Mouse (Mus musculus) hindbrain, embryonic 15.5 days (tissue): ENCODE results near the gene Ccdc159. TPM values are rescaled to one million over a fixed set of nuclear protein-coding genes. Genes with fewer than 3 reads are reported as not detected.
A peak's percentile ranks its signal among the peaks of the same experiment; 100 is the strongest.

ENCODE experiments used
- ATAC-seq: fragments of 200-750 bp; cut with Nextera tagmentation; 2 replicates; pipeline ENCODE4 v1.8.0; 2017; ENCODE audit warnings: low read depth, moderate number of reproducible peaks, moderate TSS enrichment; ENCODE audit not compliant: low FRiP score
- H3K27ac ChIP-seq: fragments of 300-500 bp; sonication (generic); replicated peaks from 2 replicates; pipeline ENCODE4 v1.5.1; 2015; ENCODE audit warnings: mild to moderate bottlenecking, inconsistent platforms
- H3K27me3 ChIP-seq: fragments of 300-500 bp; sonication (generic); 2 replicates; pipeline ENCODE4 v1.6.1; 2015; ENCODE audit warnings: control low read depth, inconsistent platforms
- H3K36me3 ChIP-seq: fragments of 300-500 bp; sonication (generic); 2 replicates; pipeline ENCODE4 v1.6.1; 2015; ENCODE audit warnings: control low read depth, inconsistent platforms
- H3K4me1 ChIP-seq: fragments of 300-500 bp; sonication (generic); replicated peaks from 2 replicates; pipeline ENCODE4 v1.6.1; 2015; ENCODE audit warnings: control low read depth, inconsistent platforms
- H3K4me2 ChIP-seq: fragments of 300-500 bp; sonication (generic); 2 replicates; pipeline ENCODE4 v1.6.1; 2015; ENCODE audit warnings: moderate library complexity, mild to moderate bottlenecking, inconsistent platforms
- H3K4me3 ChIP-seq: fragments of 300-500 bp; sonication (generic); 2 replicates; pipeline ENCODE4 v1.5.1; 2015; ENCODE audit warnings: mild to moderate bottlenecking, inconsistent platforms
- H3K9ac ChIP-seq: fragments of 300-500 bp; sonication (generic); 2 replicates; pipeline ENCODE4 v1.6.1; 2015; ENCODE audit warnings: inconsistent platforms
- H3K9me3 ChIP-seq: fragments of 300-500 bp; sonication (generic); 2 replicates; pipeline ENCODE4 v1.6.1; 2016; ENCODE audit warnings: control low read depth, inconsistent platforms
- WGBS: fragments of 180-500 bp; shearing (Covaris S2); methylation state at CpG from one replicate; pipeline ENCODE4 v1.1.7; 2015; 5-methylcytosine and 5-hydroxymethylcytosine counted together
- polyA plus RNA-seq: library from polyadenylated mRNA; unstranded; fragments of >200 nt; fragmentation: Nextera tagmentation; extraction: Ambion mirVana; gene quantifications from 2 replicates; pipeline ENCODE4 v1.2.1, GENCODE M21; 2015

The Ccdc159 gene
- polyA plus RNA-seq, 1 experiment from 2014 or later: 8.5 TPM

DNA sequence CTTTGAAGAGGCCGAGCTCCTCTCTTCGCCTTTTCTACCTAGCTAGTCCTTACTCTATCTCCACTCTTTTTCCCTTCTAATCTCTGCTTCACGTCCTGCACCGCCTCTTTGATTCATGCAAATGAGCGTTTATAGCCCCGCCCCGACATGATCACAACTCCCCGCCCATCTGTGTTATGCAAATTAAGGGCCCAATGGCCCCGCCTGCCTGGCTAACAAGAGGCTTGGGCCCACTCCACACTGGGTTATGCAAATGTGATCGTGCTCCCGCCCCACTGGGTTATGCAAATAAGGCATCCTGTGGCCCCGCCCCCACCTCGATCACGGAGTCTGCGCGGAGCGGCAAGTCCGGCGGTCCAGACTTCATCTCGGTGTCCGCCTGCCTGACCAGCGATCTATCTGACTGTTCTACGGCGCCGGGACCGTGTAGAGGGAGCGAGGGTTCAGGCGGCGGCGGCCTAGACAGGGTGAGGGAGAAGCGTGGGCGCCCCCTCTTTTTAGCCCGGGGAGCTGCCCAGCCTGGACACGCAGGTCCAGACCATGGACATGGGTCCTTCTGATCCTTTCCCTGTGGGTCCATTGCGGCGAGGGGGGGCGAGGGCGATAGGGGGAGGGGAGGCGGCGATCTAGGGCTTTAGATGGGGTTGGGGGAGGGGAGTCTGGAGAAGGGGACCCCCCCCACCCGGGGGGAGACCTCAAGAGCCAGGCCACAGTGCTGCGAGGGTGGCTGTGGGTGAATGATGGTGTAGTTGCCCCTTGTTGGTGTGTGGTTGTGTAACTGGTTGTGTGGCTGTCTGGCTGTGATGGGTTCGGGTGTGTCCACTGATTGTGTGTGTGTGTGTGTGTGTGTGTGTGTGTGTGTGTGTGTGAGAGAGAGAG is 9.7 kb downstream of the Ccdc159 start, which contains the start of gene Plppr2:
Gene Plppr2 (plus strand): TSS at position 342 of the 879 bp plus-strand sequence.
- H3K4me2 ChIP-seq: peak within 1 kb of the TSS; percentile 64
- peak; percentile 96 for ATAC-seq
- no peaks in the 10 kb centered on the region for H3K9me3 ChIP-seq
- H3K36me3 ChIP-seq: no peaks in the 10 kb centered on the region; the same call in 1 of the 2 replicates
- H3K4me1 ChIP-seq: peaks cover 27% of the 10 kb centered on the region
- WGBS: under 1% methylated on average over 42 of the region's 43 CpGs
- peak within 1 kb of the TSS; percentile 59 for H3K4me3 ChIP-seq
- peak within 1 kb of the TSS; percentile 86 for H3K27ac ChIP-seq
- no peaks in the 10 kb centered on the region for H3K27me3 ChIP-seq
- peak within 1 kb of the TSS; percentile 67 for H3K9ac ChIP-seq

DNA sequence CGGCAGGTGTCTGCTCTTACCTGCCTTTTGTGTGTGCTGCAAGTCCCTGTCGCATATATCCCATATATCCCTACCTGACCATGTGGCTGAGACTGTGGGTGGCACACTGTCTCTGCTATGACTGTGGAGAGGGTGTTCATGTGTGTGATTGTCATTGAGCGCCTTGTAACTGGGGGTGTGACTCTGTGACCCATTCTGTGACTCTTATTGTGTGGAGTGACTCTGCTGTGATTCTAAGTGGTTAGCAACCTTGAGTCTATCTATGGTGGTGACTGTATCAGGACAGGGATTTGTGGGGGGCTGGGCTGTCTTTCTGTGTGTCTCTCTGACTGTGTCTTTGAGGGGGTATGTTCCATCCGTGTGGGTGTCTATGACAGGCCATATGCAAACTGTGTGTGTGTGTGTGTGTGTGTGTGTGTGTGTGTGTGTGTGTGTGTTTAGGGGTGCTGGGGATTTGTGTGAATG is 10.5 kb downstream of the Ccdc159 start:
- H3K4me2 ChIP-seq: peak overlapping the region; percentile 64
- no peaks in the 10 kb centered on the region for H3K9me3 ChIP-seq
- H3K9ac ChIP-seq: peak overlapping the region; percentile 67
- peak overlapping the region; percentile 59 for H3K4me3 ChIP-seq
- WGBS: 50% methylated on average over 4 of the region's 4 CpGs
- peak overlapping the region; percentile 86; the same call in 1 of the 2 replicates for H3K27ac ChIP-seq
- peak; percentile 14 for ATAC-seq
- no peaks in the 10 kb centered on the region for H3K27me3 ChIP-seq
- H3K36me3 ChIP-seq: peaks cover 3% of the 10 kb centered on the region; the same call in 1 of the 2 replicates
- peaks cover 27% of the 10 kb centered on the region for H3K4me1 ChIP-seq

DNA sequence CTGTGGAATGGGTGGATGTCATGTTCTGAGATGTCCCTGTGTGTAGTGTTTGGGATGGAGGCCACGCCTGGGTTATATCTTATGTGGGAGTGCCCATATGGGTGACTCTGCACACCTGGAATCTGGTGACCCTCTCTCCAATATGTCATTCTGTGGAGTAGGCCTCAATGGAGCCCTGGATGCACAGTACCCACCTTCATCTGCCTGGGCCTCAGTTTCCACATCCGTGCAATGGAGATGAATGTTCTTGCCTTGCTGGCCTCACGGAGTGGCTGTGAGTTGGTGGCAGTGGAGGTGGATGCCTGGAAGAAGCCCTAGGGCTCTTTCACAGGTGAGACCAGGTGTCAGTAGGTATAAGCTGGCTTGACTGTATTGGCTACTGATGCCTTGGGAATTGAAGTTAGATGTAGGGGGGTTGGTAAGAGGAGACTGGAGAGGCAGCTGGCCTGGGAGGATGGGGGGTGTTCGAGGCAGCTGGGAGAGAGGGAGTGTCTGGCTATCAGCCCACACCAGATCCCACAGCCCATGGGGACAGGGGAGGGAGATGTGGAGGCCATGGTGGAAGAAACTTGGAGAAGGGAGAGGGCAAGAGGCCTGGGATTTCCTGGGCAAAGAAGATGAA is 11.1 kb downstream of the Ccdc159 start:
- H3K4me3 ChIP-seq: peak overlapping the region; percentile 59
- no peaks in the 10 kb centered on the region for H3K9me3 ChIP-seq
- ATAC-seq: no peak; the same call in 1 of the 2 replicates
- H3K4me2 ChIP-seq: peak overlapping the region; percentile 64
- H3K27ac ChIP-seq: peak overlapping the region; percentile 86; the same call in 1 of the 2 replicates
- H3K27me3 ChIP-seq: no peaks in the 10 kb centered on the region
- H3K4me1 ChIP-seq: peaks cover 27% of the 10 kb centered on the region
- 81% methylated on average over 4 of the region's 4 CpGs for WGBS
- H3K36me3 ChIP-seq: peaks cover 3% of the 10 kb centered on the region; the same call in 1 of the 2 replicates
- H3K9ac ChIP-seq: no peak overlapping the region

DNA sequence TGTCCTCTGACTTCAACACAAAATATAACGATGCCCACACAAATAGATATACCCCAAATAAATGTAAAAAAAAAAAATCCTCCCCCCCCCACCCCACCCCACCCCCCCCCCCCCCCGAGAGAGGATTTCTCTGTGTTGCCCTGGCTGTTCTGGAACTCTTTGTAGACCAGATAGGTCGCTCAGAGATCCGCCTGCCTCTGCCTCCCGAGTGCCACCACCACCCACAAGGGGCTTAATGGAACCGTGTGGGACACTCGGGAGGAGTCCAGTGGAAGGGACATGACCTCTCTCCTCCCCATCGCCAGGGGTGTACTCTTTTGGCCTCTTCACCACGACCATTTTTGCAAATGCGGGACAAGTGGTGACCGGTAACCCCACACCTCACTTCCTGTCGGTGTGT is 15.8 kb downstream of the Ccdc159 start:
- 77% methylated on average over 12 of the region's 12 CpGs for WGBS
- H3K9ac ChIP-seq: no peak overlapping the region
- no peak for ATAC-seq
- H3K4me2 ChIP-seq: no peak overlapping the region
- H3K9me3 ChIP-seq: no peaks in the 10 kb centered on the region
- H3K36me3 ChIP-seq: peaks cover 12% of the 10 kb centered on the region; the same call in 1 of the 2 replicates
- H3K27me3 ChIP-seq: no peaks in the 10 kb centered on the region
- no peak overlapping the region for H3K4me3 ChIP-seq
- peaks cover 14% of the 10 kb centered on the region for H3K4me1 ChIP-seq
- no peak overlapping the region for H3K27ac ChIP-seq

DNA sequence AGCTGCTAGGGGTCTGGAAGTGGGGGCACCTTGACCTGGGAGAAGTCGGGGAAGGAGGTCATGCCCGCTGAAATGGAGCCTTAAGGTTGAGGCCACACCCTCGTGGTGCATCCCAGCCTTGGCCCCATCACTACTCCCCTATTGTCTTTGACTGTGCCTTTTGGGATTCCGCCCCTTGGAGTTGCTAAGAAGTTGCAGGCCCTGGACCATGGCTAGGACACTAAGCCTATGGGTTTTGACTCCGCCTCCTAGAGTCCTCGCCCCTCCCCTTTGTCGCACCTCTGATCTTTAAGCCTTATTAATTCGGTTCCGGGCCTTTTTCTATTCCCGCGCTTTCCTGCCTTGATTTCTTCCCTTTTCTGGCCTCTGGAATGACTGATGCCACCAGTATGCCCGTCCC is 16.4 kb downstream of the Ccdc159 start:
- 55% methylated on average over 12 of the region's 12 CpGs for WGBS
- Histone ChIP-seq H3K27ac (no peak overlapping the region), H3K4me3 (no peak overlapping the region), H3K27me3 (no peaks in the 10 kb centered on the region), H3K4me1 (peaks cover 8% of the 10 kb centered on the region), H3K9me3 (no peaks in the 10 kb centered on the region), H3K4me2 (no peak overlapping the region), H3K9ac (no peak overlapping the region), H3K36me3 (peaks cover 12% of the 10 kb centered on the region; the same call in 1 of the 2 replicates)
- no peak for ATAC-seq

DNA sequence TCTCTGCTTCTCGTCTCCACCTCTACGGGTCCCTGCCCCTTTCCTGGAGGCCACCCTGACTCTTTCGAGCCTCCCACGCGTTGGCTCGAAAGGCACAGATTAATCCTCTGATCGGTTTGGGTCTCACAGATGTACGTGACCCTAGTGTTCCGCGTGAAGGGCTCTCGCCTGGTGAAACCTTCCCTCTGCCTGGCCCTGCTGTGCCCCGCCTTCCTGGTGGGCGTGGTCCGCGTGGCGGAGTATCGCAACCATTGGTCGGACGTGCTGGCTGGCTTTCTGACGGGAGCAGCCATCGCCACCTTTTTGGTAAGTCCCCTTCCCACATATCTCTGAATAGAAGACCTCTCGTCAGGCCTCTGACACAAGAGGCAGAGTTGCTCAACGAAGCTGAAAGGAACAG is 17.0 kb downstream of the Ccdc159 start:
- no peaks in the 10 kb centered on the region for H3K27me3 ChIP-seq
- peaks cover 2% of the 10 kb centered on the region for H3K4me1 ChIP-seq
- 21% methylated on average over 23 of the region's 23 CpGs for WGBS
- H3K4me2 ChIP-seq: no peak overlapping the region
- no peak overlapping the region for H3K4me3 ChIP-seq
- H3K36me3 ChIP-seq: peaks cover 12% of the 10 kb centered on the region; the same call in 1 of the 2 replicates
- no peak overlapping the region for H3K27ac ChIP-seq
- ATAC-seq: no peak
- H3K9ac ChIP-seq: no peak overlapping the region
- no peaks in the 10 kb centered on the region for H3K9me3 ChIP-seq

DNA sequence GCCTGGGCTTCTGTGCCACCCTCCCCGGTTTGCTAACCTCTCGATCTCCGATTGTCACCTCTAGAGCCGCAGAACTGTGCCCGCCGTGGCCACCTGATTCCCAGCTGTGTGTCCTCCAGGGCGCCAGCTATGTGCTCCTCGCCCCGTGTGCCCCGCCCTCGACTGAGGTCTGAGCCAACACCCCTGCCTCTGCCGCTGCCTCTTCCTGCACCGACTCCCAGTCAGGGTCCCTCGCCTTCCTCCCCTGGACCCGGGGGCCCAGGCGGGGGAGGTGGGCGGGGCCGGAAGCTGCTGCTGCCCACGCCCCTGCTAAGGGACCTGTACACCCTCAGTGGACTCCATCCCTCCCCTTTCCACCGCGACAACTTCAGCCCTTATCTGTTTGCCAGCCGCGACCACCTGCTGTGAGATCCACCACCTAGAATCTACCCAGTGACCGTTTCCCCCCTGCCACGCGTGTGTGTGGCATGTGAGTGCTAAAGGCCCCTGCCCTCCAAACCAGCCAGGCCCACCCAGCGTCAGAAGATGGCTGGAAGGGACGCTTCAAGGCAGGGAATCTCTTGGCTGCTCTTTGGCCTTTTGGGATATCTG is 20.4 kb downstream of the Ccdc159 start:
- no peak overlapping the region for H3K4me3 ChIP-seq
- H3K9me3 ChIP-seq: no peaks in the 10 kb centered on the region
- no peaks in the 10 kb centered on the region for H3K4me1 ChIP-seq
- no peak overlapping the region for H3K27ac ChIP-seq
- no peak overlapping the region for H3K9ac ChIP-seq
- WGBS: 11% methylated on average over 28 of the region's 28 CpGs
- ATAC-seq: no peak
- H3K4me2 ChIP-seq: no peak overlapping the region
- 0 out of 2 replicates have a peak, but pooled peaks cover 9% of the 10 kb centered on the region for H3K36me3 ChIP-seq
- no peaks in the 10 kb centered on the region for H3K27me3 ChIP-seq

DNA sequence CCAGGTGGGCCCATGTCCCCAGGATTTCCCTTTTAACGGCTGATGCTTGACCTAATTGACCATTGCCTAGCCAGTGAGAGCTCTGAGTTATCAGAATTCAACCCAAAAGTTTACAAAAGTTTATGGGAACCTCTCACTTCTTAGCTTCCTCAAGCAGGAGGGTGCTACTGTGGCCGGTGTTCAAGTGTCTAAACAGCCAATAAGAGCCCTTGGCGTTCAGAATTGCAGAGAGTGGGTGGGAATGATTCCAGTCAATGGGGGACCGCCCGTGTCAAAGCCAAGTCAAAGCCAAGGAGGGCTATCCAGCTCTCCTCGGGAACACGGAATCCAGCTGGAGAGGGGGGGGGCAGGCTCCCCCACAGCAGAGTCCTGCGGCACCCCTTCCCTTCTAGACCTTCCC is 20.9 kb downstream of the Ccdc159 start:
- Histone ChIP-seq H3K9me3 (no peaks in the 10 kb centered on the region), H3K4me2 (no peak overlapping the region), H3K36me3 (0 out of 2 replicates have a peak, but pooled peaks cover 9% of the 10 kb centered on the region), H3K4me1 (peaks cover 1% of the 10 kb centered on the region; the same call in 1 of the 2 replicates), H3K4me3 (no peak overlapping the region), H3K27ac (no peak overlapping the region), H3K27me3 (no peaks in the 10 kb centered on the region), H3K9ac (no peak overlapping the region)
- no peak for ATAC-seq
- 57% methylated on average over 8 of the region's 8 CpGs for WGBS

DNA sequence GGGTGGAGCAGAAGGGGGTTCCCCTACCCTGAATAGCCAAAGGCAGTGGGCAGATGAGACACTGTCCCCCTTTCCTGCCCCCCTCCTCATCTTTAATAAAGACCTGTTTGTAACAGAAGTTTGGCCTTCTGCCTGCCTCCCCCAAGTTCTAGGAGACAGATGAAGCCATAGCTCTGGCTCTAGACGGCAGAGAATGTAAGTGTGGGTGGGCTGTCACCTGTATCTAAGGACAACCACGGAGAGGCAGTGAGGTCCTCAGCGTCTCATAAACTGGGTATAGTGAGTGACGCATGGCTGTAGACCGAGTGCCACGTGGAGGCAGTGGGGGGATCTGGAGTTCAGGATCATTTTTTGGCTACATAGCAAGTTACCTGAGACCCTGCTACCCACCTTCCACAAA is 21.5 kb downstream of the Ccdc159 start:
- no peak for ATAC-seq
- H3K27ac ChIP-seq: no peak overlapping the region
- 62% methylated on average over 6 of the region's 6 CpGs for WGBS

DNA sequence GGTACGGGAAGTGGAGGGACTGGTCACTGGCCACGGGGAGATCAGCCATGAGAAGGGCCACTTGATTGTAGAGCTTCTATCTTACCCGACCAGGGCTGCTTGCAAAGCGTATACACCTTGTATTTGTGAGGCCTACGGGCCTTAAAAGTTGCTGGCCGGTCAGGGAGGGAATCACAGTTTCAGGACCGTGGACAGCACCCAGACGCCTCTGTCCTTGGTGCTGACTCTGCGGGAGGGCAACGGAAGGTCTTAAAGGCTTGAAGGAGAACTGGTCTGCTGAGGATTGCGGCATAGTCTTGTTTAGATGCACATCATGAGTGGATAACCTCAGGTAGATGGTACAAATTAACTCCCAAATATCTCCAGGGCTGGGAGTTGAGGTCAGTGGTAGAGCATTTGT is 23.1 kb downstream of the Ccdc159 start:
- Histone ChIP-seq H3K4me3 (no peak overlapping the region), H3K9ac (no peak overlapping the region), H3K27ac (no peak overlapping the region), H3K9me3 (no peaks in the 10 kb centered on the region), H3K4me2 (no peak overlapping the region), H3K36me3 (0 out of 2 replicates have a peak, but pooled peaks cover 6% of the 10 kb centered on the region), H3K27me3 (no peaks in the 10 kb centered on the region), H3K4me1 (peaks cover 20% of the 10 kb centered on the region)
- WGBS: 23% methylated on average over 11 of the region's 11 CpGs
- ATAC-seq: no peak

More for the DNA sequence above, 21.5 kb downstream of the Ccdc159 start:
- Histone ChIP-seq H3K27me3 (no peaks in the 10 kb centered on the region), H3K9me3 (no peaks in the 10 kb centered on the region), H3K9ac (no peak overlapping the region), H3K36me3 (0 out of 2 replicates have a peak, but pooled peaks cover 9% of the 10 kb centered on the region), H3K4me3 (no peak overlapping the region), H3K4me1 (peaks cover 8% of the 10 kb centered on the region; the same call in 1 of the 2 replicates), H3K4me2 (no peak overlapping the region)

DNA sequence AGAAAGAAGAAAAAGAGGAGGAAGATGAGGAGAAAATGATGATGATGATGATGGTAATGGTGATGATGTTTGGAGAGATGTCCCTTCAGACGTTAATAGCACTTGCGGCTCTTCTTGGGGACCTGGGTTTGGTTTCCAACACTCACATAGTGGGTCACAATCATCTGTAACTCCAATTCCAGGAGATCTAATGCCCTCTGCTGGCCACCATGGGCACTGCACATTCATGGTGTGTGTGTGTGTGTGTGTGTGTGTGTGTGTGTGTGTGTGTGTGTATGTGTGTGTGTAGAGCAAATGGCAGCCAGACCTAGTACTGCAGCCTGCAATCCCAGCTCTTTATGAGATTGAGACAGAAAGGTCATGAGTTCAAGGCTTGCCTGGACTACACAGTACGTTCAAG is 24.7 kb downstream of the Ccdc159 start:
- Histone ChIP-seq H3K27ac (no peak overlapping the region), H3K9me3 (no peaks in the 10 kb centered on the region), H3K36me3 (0 out of 2 replicates have a peak, but pooled peaks cover 4% of the 10 kb centered on the region), H3K4me3 (no peak overlapping the region), H3K27me3 (no peaks in the 10 kb centered on the region), H3K4me1 (peaks cover 26% of the 10 kb centered on the region), H3K4me2 (no peak overlapping the region), H3K9ac (no peak overlapping the region)
- ATAC-seq: no peak
- whole genome bisulfite sequencing: 85% methylated on average over 3 of the region's 3 CpGs
